Mouse (Mus musculus) adipocyte (in vitro differentiated cells): ENCODE results near the gene Fcer1g.

Experiments
- DNase-seq: peaks from one replicate; pipeline ENCODE4 v3.0.0-alpha.2; 2016; ENCODE audit warnings: low spot score

Gene Fcer1g

GRCm38 (mm10) chr1:171185655-171186054 lies 48.5 kb downstream of the Fcer1g start:
- no peak for DNase-seq

DNA sequence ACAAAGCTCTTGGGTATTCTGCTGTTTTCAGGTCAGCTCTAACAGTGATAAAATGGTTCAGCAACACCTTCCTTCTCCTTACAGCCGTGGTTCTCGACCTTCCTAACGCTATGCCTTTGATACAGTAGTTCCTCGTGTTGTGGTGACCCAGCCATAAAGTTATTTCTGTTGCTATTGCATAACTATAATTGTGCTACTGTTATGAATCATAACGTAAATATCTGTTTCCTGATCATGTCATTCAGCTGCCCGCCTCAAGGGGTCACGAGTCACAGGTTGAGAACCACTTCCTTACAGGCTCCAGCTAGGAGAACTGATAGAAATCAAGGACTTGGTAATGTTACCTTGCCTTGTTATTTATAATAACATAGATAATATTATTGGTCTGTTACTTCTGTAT lies 49.9 kb downstream of the Fcer1g start:
- peak; percentile 29 for DNase-seq

- DNase-seq = no peak
Measured at GRCm38 (mm10) chr1:171183620-171184019, 50.5 kb downstream of the Fcer1g start.

GRCm38 (mm10) chr1:171183025-171183424 lies 51.1 kb downstream of the Fcer1g start:
- DNase-seq = no peak
